ENCODE assay signal across 9 mouse cellular contexts in the genomic region with DNA sequence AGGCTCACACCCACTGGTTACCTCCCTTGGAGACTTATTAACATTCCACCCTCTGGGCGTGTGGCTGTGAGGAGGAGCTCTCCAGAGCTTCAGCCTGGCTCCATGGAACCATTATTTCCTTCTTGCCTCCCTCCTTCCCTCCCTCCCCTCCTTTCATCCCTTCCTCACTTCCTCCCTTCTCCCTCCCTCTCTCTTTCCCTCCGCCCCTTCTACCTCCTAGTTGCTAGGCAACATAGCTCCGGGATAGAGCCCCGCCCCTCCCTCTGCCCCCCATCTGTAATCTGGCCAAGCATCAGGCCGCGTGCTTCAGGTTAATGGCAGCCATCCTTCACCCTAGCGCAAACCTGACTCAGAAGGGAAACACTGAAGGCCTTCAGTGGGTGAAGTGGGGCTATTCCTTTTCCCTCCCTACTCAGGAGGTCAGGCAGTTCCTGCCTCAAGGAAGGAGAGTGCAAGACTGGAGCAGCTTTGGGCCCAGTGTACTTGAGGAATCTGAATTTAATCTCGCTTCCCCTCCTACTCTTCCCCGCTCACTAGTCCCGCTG. TPM values are rescaled to one million over a fixed set of nuclear protein-coding genes. Genes with fewer than 3 reads are reported as not detected.
DNase-seq lines count a peak whose midpoint lies in the region; ATAC-seq lines count a peak whose summit lies in the region.
"Had no signal": no experiment of that assay in that cellular context is flagged by ENCODE, and none has a peak within 500 bp of the region (broad histone marks: within the 10 kb centered on the region; RNA-seq: fewer than 3 reads in every experiment).

No protein-coding gene starts in this region.

- no peaks in the 10 kb centered on the region for H3K9me3 ChIP-seq in embryonic facial prominence, embryonic 14.5 days (ENCODE audit: control insufficient read depth, low read length)
- no peaks in the 10 kb centered on the region for H3K9me3 ChIP-seq in hindbrain, embryonic 14.5 days (ENCODE audit: control insufficient read depth, low read length)
- no peaks in the 10 kb centered on the region for H3K9me3 ChIP-seq in limb, embryonic 15.5 days
- no peaks in the 10 kb centered on the region for H3K9me3 ChIP-seq in stomach, embryonic 16.5 days (replicated peaks; ENCODE audit: control insufficient read depth, low read length)

- no peak overlapping the region for H3K9ac ChIP-seq in embryonic facial prominence, embryonic 14.5 days (ENCODE audit: low read depth, low read length)
- H3K9ac ChIP-seq in hindbrain, embryonic 14.5 days = peak overlapping the region; percentile 4; the same call in 1 of the 2 replicates
- no peak overlapping the region for H3K9ac ChIP-seq in limb, embryonic 15.5 days
- no peak overlapping the region for H3K9ac ChIP-seq in stomach, embryonic 16.5 days (ENCODE audit: low read length)

- H3K27me3 ChIP-seq in embryonic facial prominence, embryonic 14.5 days (replicated peaks; ENCODE audit: control insufficient read depth, insufficient read depth, low read length) = no peaks in the 10 kb centered on the region
- no peaks in the 10 kb centered on the region for H3K27me3 ChIP-seq in hindbrain, embryonic 14.5 days (ENCODE audit: control insufficient read depth, insufficient read depth, low read length)
- no peaks in the 10 kb centered on the region for H3K27me3 ChIP-seq in limb, embryonic 15.5 days
- H3K27me3 ChIP-seq in stomach, embryonic 16.5 days (ENCODE audit: control insufficient read depth, insufficient read depth, low read length) = no peaks in the 10 kb centered on the region

- DNase-seq in ZHBTc4 (ENCODE audit: low read depth, low spot score) = peak; percentile 70
- peak; percentile 85 for DNase-seq in embryonic facial prominence, embryonic 14.5 days (ENCODE audit: low spot score)
- peak; percentile 63 for DNase-seq in hindbrain, embryonic 14.5 days (ENCODE audit: low spot score)
- DNase-seq in spleen, postnatal 36 days (ENCODE audit: low spot score in 2 of 2) = no peak
- DNase-seq in thymus, postnatal 4 days = no peak
- DNase-seq in ovary, postnatal 36 days (ENCODE audit: low spot score) = no peak

- no peak overlapping the region for H3K4me3 ChIP-seq in embryonic facial prominence, embryonic 14.5 days (ENCODE audit: low read depth, low read length)
- H3K4me3 ChIP-seq in hindbrain, embryonic 14.5 days (replicated peaks; ENCODE audit: low read length) = no peak overlapping the region
- H3K4me3 ChIP-seq in limb, embryonic 15.5 days = no peak overlapping the region
- no peak overlapping the region for H3K4me3 ChIP-seq in stomach, embryonic 16.5 days (replicated peaks; ENCODE audit: low read length)

- no peaks in the 10 kb centered on the region for H3K36me3 ChIP-seq in embryonic facial prominence, embryonic 14.5 days (ENCODE audit: control insufficient read depth, insufficient read depth, low read length)
- H3K36me3 ChIP-seq in hindbrain, embryonic 14.5 days (replicated peaks; ENCODE audit: control insufficient read depth, insufficient read depth) = no peaks in the 10 kb centered on the region
- no peaks in the 10 kb centered on the region for H3K36me3 ChIP-seq in limb, embryonic 15.5 days
- H3K36me3 ChIP-seq in stomach, embryonic 16.5 days (ENCODE audit: control insufficient read depth, insufficient read depth, low read length) = no peaks in the 10 kb centered on the region

- peaks cover 39% of the 10 kb centered on the region for H3K4me1 ChIP-seq in embryonic facial prominence, embryonic 14.5 days (ENCODE audit: control insufficient read depth, insufficient read depth, low read length)
- peaks cover 13% of the 10 kb centered on the region; the same call in 1 of the 2 replicates for H3K4me1 ChIP-seq in hindbrain, embryonic 14.5 days (replicated peaks; ENCODE audit: control insufficient read depth, insufficient read depth, low read length)
- H3K4me1 ChIP-seq in limb, embryonic 15.5 days = peaks cover 46% of the 10 kb centered on the region
- H3K4me1 ChIP-seq in stomach, embryonic 16.5 days (ENCODE audit: control insufficient read depth, insufficient read depth, low read length) = peaks cover 19% of the 10 kb centered on the region

- H3K27ac ChIP-seq in embryonic facial prominence, embryonic 14.5 days (replicated peaks; ENCODE audit: low read depth, low read length) = peak overlapping the region; percentile 89
- peak overlapping the region; percentile 33; the same call in 1 of the 2 replicates for H3K27ac ChIP-seq in hindbrain, embryonic 14.5 days
- H3K27ac ChIP-seq in limb, embryonic 15.5 days = peak overlapping the region; percentile 97
- peak overlapping the region; percentile 83 for H3K27ac ChIP-seq in stomach, embryonic 16.5 days (ENCODE audit: low read length)

- peak; percentile 60 for ATAC-seq in embryonic facial prominence, embryonic 14.5 days (ENCODE audit: low read depth)
- ATAC-seq in hindbrain, embryonic 14.5 days (ENCODE audit: low FRiP score) = peak; percentile 72
- peak; percentile 76 for ATAC-seq in limb, embryonic 15.5 days (ENCODE audit: insufficient number of reproducible peaks, low FRiP score, low TSS enrichment, low read depth)
- peak; percentile 72; the same call in 1 of the 2 replicates for ATAC-seq in stomach, embryonic 16.5 days (ENCODE audit: insufficient read depth, low FRiP score)

- WGBS in embryonic facial prominence, embryonic 14.5 days = 7% methylated on average over 10 of the region's 10 CpGs
- 8% methylated on average over 10 of the region's 10 CpGs for WGBS in hindbrain, embryonic 14.5 days
- WGBS in limb, embryonic 15.5 days = 11% methylated on average over 10 of the region's 10 CpGs
- 21% methylated on average over 10 of the region's 10 CpGs for WGBS in stomach, embryonic 16.5 days

- peak overlapping the region; percentile 1; the same call in 1 of the 2 replicates for H3K4me2 ChIP-seq in embryonic facial prominence, embryonic 14.5 days (ENCODE audit: low read depth, low read length)
- H3K4me2 ChIP-seq in hindbrain, embryonic 14.5 days (replicated peaks) = peak overlapping the region; percentile 6; the same call in 1 of the 2 replicates
- peak overlapping the region; percentile 33 for H3K4me2 ChIP-seq in limb, embryonic 15.5 days
- H3K4me2 ChIP-seq in stomach, embryonic 16.5 days (ENCODE audit: low read depth, low read length) = 0 out of 2 replicates have a peak overlapping the region, but pooled peaks have one; percentile 16

RNA-seq across cellular contexts. Expression of a gene that starts 22.6 kb away (rescaled TPM):
- 0.31 TPM in 1 of 2 replicates, not detected in the other for polyA plus RNA-seq in embryonic facial prominence, embryonic 14.5 days (2014; fragmentation: Nextera tagmentation; extraction: Ambion mirVana)
- 0.16 and 0.31 TPM in 2 replicates for polyA plus RNA-seq in hindbrain, embryonic 14.5 days (2014; fragmentation: Nextera tagmentation; extraction: Ambion mirVana)
- 2.6 and 3.4 TPM in 2 replicates for polyA plus RNA-seq in limb, embryonic 15.5 days (2015; fragmentation: Nextera tagmentation; extraction: Ambion mirVana)
- 12.4 and 28.5 TPM in 2 replicates for polyA plus RNA-seq in stomach, embryonic 16.5 days (2015; fragmentation: Nextera tagmentation; extraction: Ambion mirVana)
- polyA plus RNA-seq: liver, embryonic 16.5 days had no signal

RNA-seq across cellular contexts. Expression of a gene that starts 29.5 kb away (rescaled TPM):
- polyA plus RNA-seq in embryonic facial prominence, embryonic 14.5 days (2014; fragmentation: Nextera tagmentation; extraction: Ambion mirVana) = 56.5 and 70.8 TPM in 2 replicates
- polyA plus RNA-seq in hindbrain, embryonic 14.5 days (2014; fragmentation: Nextera tagmentation; extraction: Ambion mirVana) = 4.9 and 5.3 TPM in 2 replicates
- 244 and 369 TPM in 2 replicates for polyA plus RNA-seq in limb, embryonic 15.5 days (2015; fragmentation: Nextera tagmentation; extraction: Ambion mirVana)
- polyA plus RNA-seq in stomach, embryonic 16.5 days (2015; fragmentation: Nextera tagmentation; extraction: Ambion mirVana) = 221 and 304 TPM in 2 replicates

Comparison
In these comparisons a context has a peak if more than half of its experiments do, and no peak if none do; other contexts are left out.
1. DNase-seq: peak in ZHBTc4 (single experiment), embryonic facial prominence, embryonic 14.5 days (single experiment) and hindbrain, embryonic 14.5 days (single experiment); none in spleen, postnatal 36 days (0 of 2), thymus, postnatal 4 days (single experiment) and ovary, postnatal 36 days (single experiment).
2. H3K27ac ChIP-seq: peak in every context shown above with its lines; median percentile 97 in limb, embryonic 15.5 days; 89 in embryonic facial prominence, embryonic 14.5 days; 83 in stomach, embryonic 16.5 days; 33 in hindbrain, embryonic 14.5 days.
3. Peak in every context shown above with its lines, with median percentiles within 50 percentile points of each other: ATAC-seq and H3K4me2 ChIP-seq.